Mouse (Mus musculus) naive thymus-derived CD4-positive, alpha-beta T cell, adult 2 months (primary cell): ENCODE results near the gene Slc25a17.

ENCODE experiments used
- DNase-seq: peaks from one replicate; pipeline ENCODE4 v3.0.0-alpha.2; 2011; ENCODE audit warnings: low read depth

Gene Slc25a17

DNA sequence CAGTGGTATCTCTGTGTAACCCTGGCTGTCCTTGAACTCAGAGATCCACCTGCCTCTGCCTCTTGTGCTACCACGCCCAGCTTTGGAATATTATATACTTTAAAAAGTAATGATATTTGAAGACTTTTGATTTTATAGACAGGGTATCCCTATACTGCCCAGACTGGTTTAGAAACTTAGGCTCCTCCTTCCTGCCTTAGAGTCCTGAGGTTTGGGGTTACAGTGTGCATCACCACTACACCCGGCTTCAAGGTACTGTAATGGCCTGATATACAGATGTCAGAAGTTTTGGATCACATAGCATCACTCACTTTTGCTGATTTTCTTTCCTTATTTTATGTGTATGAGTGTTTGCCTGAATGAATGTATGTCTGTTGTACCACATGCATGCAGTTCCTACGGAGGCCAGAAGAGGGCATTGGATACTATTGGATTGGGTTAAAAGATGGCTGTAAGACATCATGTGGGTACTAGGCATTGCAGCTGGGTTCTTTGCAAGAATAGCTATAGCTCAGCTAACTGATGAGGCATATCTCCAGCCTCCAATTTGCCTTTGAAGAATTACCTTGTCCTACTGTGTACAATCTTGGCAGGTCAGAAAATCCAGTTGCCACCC is 5.4 kb downstream of the Slc25a17 start:
- peak; percentile 76 for DNase-seq

DNA sequence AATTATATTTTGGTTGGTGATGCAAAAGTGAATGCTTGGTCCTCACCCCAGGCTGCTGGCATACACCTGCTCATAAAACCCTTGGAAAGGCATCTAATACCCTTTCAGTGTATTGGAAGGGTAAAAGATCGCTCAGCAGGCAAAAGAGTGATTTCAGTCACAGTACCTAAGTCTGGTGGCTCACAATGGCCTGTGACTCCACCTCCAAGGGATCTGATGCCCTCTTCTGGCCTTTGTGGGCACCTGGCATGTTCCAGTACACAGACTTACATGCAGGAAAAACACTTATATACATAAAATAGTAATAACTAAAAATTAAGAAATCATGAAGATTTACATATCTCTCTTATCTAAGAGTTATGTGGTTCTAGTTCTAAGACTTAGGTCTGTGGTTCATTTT is 8.0 kb downstream of the Slc25a17 start:
- peak; percentile 35 for DNase-seq

- no peak for DNase-seq
Measured at GRCm38 (mm10) chr15:81350401-81350800, 10.2 kb downstream of the Slc25a17 start.

DNA sequence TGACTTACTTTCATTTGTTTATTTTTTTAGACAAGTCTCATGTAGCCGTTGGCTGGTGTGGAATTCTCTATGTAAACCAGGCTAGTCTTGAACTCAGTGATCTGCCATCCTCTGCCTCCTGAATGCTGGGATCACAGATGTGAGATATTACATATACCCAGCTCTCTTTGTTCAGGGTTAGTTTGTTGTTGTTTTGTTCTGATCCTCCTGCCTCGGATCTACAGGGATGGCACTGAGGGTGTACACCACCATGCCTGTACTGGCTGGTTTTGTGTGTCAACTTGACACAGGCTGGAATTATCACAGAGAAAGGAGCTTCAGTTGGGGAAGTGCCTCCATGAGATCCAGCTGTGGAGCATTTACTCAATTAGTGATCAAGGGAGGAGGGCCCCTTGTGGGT is 12.2 kb downstream of the Slc25a17 start:
- no peak for DNase-seq

DNA sequence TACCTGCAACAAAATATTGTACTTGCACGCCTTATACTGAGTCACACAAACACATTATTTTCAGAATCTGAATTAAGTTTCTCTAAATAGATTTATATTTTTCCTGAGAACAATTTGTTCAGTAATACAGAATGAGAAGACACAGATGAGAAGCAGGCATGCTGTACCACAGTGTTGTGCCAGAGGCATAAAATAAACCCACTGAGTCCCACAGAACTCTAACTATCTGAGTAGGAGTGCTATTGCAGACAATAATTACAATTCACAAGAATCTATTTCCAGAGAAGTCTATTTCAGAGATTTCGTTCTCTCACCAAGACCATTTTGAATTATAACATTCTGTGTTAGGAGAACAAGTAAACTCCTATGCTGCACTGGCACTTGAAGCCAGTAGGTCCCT is 13.1 kb downstream of the Slc25a17 start:
- DNase-seq, result no peak

DNA sequence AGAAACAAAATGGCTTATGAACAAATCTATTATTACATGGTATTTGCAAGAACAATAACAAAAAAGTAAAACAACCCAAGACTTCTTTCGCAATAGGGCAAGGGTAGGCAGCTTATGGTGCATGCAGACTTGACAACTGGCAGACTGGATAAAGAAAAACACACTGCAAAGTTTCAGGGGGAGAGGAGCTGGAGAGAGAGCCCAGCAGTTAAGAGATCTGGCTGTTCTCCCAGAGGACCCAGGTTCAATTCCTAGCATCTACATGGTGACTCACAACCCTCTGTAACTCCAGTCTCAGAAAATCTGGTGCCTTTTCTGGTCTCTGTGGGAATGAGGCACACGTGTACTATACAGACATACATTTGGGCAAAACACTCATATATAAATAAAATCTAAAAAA is 19.2 kb downstream of the Slc25a17 start:
- no peak for DNase-seq

DNA sequence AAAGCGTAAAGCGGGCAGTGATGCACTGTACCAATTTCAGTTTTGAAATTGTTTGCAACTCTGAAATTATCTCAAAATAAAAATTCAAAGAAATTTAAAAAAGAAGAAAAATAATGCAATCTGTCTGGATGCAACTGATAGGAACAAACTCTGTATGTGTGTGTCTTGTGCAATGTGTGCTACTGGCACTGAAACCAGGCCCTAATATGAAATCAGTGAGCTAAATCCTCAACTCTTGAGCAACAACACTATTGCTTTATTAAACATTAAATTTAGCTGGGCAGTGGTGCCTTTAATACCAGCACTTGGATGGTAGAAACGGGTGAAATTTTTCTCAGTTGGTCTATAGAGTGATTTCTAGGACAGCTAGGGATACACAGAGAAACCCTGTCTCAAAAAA is 21.5 kb downstream of the Slc25a17 start:
- no peak for DNase-seq

DNA sequence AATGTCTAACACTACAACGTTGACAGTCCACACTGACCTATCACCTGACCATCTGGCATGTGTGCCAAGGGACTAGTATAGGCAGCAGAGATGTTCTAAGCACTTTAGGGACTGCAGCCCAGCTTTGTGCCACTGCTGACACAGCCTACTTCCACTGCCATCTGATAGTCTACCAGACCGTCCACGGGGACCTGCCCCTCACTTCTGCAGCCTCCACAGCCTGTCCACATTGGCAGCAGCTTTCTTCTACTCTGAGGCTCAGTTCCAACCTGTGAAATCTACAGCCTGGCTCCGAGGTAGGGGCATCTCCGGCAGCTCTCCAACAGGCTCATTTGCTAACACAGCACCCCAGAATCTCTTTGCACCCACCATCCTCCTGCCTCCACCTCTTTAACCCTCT is 24.1 kb downstream of the Slc25a17 start:
- no peak for DNase-seq

DNA sequence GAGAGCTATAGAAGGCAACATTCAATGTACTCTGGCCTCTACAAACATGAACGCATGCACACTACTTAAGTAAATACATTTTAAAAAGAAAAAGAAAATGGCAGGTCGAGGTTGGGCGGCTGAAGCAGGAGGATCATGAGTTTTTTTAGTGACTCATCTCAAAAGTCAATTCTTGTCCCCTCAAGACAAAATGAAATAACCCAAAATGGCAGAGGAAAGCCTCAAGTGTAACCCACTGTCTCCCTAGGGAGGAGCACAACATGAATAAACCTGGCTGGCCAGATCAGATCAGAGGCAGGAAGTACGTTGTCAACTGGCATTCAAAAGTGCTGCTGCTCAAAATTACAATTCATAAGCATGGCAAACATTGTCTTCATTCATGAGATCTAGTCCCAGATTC is 28.1 kb downstream of the Slc25a17 start:
- DNase-seq, result no peak

DNA sequence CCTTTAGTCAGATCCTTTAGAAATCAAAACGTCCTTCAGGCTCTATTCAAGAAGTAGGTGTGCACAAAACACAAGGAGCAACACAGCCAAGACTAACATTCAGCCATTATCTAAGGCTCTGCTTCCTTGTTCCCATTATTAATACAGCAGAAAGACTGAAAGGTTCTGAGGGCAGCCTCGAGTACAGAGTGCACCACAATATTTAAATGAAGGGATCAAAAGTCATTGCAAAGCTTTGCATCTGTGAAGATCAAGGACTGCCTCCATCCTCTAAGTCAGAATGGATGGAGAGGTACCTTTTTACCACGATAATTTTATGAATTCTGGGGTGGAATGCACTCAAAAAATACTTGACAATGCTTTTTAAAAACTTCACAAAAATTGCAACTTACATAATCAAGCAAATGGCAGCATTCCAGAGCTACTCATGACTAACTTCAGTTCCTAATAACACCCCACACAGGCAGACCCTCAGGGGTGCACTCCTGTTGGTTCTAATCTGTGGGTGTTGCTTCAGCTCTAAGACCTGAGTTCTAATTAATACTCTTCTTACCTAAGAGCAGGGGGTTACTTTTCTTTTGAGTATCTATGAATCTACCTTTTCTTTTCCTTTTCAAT is 29.7 kb downstream of the Slc25a17 start:
- DNase-seq, result no peak

DNA sequence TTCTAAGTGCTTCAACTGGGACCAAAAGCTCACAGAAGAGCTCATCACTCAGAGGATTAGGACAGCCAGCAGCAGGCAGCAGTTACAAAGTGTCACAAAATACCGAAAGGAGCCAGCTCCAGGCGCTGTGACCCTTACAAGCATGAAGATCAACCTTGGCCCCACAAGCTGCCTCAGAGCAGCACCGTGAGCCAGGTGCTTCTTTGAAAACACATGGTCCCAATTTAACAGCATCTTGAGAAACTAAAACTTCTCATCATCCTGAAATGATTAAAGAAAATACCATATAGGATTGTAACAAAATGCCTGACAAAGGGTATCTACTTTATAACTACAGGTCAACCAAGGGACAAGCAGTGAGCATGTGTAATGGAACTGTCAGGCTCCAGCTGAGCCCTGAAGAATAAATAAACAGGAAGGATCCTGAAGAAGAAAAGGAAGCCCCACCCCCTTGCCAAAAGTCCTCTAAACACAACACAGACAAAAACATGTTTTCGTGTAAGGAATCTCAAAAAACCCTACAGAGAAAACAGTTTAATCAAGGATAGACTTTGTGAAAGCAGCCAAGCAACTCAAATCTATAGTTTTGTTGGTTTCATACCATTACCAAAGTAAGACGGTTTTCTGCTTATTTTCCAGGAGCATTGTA is 30.8 kb downstream of the Slc25a17 start:
- DNase-seq, result peak; percentile 16

- DNase-seq, result no peak
Measured at GRCm38 (mm10) chr15:81327501-81327900, 33.1 kb downstream of the Slc25a17 start.

DNA sequence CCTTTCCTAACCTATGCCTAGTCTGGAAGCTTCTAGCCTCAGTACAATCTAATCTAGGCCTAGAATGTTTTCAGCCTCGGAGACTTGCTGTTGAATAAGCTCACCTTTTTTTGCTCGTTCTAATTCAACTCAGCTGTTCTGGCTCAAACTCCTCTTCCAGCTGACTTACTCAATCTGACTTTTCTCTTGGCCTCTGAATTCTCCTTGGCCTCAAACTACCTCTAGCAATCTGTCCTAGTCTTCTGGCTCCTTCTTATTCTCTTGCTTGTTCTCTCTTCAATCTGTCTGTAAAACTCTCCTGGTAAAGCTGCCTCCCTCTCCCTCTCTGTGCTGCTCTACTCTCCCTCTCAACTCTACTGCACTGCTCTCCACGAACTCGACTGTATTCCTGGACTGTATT is 35.6 kb downstream of the Slc25a17 start:
- no peak for DNase-seq

GRCm38 (mm10) chr15:81320137-81320536 is 40.5 kb downstream of the Slc25a17 start:
- no peak for DNase-seq

DNA sequence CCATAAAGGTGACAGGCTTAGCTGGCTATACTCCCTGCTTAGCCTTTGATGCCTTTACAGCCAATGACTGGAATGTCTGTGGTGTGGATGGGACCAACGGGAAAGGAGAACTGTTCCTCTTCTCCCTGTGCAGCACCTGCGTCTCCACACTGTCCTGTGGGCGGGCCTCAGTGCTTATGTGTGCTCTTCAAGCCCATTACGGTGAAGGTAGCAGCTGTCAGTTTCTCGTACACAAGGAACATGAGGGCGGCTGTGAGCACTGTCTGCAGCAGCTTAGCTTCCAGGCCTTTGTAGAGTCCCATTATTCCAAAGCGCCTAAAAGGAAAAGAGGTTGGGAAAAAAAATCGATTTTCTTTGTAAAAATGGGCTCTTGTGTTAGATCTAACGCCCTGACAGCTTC is 41.1 kb downstream of the Slc25a17 start:
- no peak for DNase-seq

GRCm38 (mm10) chr15:81313928-81314327 is 46.7 kb downstream of the Slc25a17 start:
- no peak for DNase-seq

DNA sequence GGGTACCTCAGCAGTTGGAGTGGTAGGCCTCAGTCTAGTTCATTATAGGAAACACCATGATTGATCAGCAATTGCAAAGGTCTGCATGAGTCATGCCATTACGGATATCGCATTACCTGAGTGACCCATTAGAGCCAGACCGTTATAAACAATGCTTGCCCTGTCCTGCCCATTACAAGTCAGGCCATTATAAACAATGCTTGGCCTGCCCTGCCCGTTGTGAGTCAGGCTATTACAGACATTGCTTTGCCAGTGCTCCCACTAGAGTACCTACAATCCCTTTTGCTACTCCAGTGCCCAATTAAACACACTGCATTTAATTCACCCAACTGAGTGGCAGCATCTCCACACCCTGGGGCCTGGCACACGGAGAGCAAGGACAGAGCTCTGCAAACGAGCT is 49.6 kb downstream of the Slc25a17 start:
- no peak for DNase-seq

DNA sequence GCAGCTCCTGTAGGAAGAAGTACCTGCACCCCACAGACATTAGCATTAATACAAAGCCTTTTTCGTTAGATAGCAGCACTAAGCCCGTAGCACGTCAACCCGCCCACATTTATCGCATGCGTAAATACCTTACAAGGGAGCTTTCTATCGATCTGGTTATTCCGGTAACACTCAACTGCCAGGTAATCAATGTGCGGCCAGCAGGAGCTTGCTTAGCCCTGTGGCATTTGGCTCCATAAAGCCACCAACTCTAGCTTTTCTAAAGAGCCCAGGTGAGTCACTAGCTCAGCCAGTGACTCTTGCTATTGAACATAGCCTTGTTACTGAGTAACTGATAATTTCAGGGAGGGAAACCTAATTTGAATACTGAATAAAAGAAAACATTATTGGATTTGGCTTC is 50.3 kb downstream of the Slc25a17 start:
- DNase-seq, result no peak

GRCm38 (mm10) chr15:81308038-81308437 is 52.6 kb downstream of the Slc25a17 start:
- no peak for DNase-seq

DNA sequence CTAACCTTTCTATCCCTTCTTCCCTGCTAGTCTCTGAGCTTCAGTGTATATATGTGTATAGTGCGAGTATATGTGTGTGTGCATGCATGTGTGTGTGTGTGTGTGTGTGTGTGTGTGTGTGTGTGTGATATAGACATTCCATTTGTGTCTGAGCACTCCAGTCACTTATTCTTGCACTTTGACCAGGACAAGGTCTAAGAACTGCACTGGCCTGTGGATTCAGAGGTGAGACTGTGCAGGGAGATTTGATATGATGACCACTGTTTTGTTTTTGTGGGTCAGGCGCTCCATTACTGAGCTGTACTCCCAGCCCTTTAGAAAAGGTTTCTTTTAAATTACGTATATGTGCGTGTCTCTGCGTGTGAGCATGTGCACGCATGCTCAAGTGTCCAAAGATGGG is 54.1 kb downstream of the Slc25a17 start:
- DNase-seq, result no peak

DNA sequence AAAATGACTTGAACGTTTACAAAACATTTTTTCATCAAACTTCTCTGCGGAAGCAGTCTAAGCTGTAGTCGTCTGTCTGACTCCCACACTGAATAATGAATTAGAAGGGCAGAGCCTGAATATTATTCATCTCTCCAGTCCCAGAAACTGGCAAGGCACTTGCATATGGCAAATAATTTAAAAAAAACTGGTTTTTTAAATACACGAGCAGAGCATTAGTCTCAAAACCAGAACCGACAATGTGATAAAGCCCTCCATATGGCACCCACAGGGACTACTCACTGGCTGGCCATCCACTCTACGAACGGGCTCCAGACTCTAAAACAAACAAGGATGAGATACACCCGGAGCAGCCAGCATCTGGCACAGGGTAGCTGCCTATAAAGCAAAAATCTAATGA is 55.6 kb downstream of the Slc25a17 start:
- DNase-seq, result no peak

DNA sequence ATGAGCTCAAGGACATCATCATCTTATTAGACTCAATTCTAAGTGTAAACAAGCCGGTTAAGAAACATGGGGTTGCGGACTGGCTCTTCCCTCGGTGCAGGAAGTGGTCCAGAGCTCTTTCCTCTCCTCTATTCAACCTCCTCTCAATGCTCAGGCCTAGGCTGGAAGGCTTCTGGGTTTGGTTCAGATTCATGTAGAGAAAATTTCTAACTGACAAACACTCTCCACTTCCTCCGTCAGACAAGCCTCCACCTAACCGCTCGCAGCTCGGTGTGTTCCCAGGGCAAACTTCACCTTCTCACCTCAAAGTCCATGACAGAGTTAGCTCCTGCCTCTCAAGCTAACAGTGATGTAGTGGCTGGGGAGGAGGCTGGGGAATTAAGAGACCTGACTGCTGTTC is 56.6 kb downstream of the Slc25a17 start:
- peak; percentile 64 for DNase-seq

- peak; percentile 89 for DNase-seq
Measured at GRCm38 (mm10) chr15:81302151-81302808, 58.3 kb downstream of the Slc25a17 start.
